Mouse (Mus musculus) embryonic fibroblast, embryonic 13.5 days (primary cell): Measurements from ENCODE around the gene Vmn1r4.

ENCODE experiments used
- CTCF ChIP-seq: IDR thresholded peaks from 2 replicates; pipeline ENCODE4 v1.5.1; 2011; ENCODE audit warnings: mild to moderate bottlenecking, control low read depth, low read length, moderate library complexity, borderline replicate concordance; ENCODE audit not compliant: insufficient read depth
- POLR2A ChIP-seq: IDR thresholded peaks from 2 replicates; pipeline ENCODE4 v1.6.1; 2011; ENCODE audit warnings: low read depth, mild to moderate bottlenecking, control low read depth, low read length, moderate library complexity

- no peak for TF ChIP-seq CTCF
- no peak for TF ChIP-seq POLR2A
Measured at GRCm38 (mm10) chr6:56903831-56904230, 20.0 kb upstream of the Vmn1r4 start.
